Mouse (Mus musculus): ENCODE results near the gene Siah3. TPM values are rescaled to one million over a fixed set of nuclear protein-coding genes. Genes with fewer than 3 reads are reported as not detected.

Gene Siah3
- total RNA-seq, 2 experiments from 2014 or later, result not detected

DNA sequence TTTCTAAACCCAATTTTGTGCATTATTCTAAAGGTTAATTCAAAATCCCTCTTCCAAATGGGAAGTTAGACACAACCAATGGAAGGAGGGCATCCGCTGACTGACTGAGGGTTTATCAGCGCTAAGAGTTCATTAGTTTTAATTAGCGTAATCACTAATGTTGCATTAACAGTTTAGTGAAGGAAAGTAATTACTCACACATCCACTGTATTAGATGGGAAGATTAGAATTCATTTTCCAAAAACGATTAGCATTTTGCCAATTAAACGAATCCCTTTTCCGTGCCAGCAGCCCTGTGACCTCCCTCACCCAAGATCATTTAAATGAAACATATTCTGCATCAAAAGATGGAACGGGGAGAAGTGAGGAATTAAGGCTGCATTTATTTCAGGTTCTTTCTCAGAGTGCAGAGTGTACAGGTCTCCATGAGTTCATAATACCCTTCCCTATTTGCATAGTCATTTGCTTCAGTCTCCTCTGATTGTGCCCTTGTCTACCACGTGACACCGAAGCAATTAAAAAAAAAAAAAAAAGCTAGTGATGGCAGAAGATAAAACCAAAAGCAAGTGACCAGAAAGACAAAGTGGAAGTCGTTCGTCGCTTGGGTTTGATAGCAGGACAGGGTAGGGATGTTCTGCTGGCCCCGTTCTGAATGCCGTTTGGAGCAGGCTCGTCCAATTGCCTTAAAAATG, 62.6 kb downstream of the Siah3 start:
- intact Hi-C loops (cut with DNase I), result no loop called here
- no peak for DNase-seq (ENCODE audit: low spot score)

DNA sequence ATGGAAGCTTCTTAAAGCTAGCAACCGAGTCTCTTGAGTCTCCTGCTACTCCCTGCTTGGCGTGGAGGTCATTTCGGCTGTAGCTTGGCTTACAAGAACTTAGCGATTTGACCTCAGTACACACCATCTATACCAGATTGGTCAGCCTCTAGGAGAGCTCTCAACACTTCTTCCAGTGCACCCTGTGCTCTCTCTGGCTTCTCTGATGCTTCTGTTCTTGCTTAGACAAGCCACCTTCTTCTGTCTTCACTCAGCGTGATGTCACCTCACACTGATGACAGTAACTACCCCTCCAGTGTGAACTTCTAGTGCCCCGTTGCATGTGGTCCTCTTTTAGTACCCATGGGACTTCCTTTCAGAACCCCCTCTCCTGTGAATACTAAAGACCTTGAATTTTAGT, 63.1 kb downstream of the Siah3 start:
- DNase-seq (ENCODE audit: low spot score), result no peak
- intact Hi-C loops (cut with DNase I), result no loop called here

DNA sequence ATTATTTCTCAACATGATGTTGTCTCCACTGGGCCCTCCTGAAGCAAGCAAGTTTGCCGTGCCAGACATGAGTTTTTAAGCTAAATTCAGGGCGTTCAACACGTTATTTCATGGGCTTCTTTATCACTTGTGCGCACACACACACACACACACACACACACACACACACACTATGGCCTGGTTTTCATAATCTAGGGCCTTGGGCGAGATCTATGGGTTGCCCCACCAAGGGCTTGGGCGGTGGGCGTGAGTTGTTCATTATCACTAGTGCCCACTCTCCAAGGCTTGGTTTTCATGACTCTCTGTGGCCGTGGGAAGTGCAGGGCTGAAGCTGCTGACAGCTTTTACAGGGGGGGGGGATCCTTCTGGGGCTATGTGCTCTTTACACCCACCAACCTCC, 63.9 kb downstream of the Siah3 start:
- intact Hi-C loops (cut with DNase I), result no loop called here
- no peak for DNase-seq (ENCODE audit: low spot score)

DNA sequence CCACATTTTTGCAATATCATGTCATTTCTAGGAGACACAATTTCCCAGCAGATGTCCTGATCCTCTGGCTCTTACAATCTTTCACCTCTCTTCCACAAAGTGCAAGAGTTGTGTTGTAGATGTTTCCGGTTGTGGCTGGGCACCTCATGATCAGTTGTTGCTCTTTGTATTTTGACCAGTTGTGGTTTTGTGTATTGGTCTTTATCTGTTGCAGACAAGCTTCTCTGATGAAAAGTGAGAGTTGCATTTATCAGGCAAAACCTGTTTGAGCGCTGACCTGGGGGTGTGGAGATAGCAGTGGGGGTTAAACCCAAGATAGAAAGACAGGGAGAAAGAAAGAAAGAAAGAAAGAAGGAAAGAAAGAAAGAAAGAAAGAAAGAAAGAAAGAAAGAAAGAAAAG, 68.9 kb downstream of the Siah3 start:
- intact Hi-C loops (cut with DNase I), result no loop called here
- DNase-seq (ENCODE audit: low spot score), result no peak

DNA sequence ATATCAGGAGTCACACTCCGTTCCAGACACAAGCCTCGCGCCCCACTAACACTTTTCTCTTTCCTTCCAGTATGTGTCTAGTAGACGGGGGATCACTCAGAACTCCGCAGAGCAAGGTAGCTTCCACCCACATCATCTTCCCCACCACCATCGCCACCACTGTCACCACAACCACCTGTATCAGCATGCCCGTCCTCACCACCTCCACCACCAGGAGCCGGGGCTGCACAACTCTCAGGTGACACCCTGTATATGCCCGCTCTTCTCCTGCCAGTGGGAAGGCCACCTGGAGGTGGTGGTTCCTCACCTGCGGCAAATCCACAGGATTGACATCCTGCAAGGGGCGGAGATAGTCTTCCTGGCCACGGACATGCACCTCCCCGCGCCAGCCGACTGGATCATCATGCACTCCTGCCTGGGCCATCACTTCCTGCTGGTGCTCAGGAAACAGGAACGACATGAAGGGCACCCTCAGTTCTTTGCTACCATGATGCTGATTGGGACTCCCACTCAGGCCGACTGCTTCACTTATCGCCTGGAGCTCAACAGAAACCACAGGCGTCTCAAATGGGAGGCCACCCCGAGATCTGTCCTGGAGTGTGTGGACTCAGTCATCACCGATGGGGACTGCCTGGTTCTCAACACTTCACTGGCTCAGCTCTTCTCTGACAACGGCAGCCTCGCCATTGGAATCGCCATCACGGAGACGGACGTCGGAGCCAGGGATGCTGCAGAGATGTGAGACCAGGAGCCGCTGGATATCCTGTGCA, 69.8 kb downstream of the Siah3 start:
- intact Hi-C loops (cut with DNase I), result no loop called here
- DNase-seq (ENCODE audit: low spot score), result no peak

DNA sequence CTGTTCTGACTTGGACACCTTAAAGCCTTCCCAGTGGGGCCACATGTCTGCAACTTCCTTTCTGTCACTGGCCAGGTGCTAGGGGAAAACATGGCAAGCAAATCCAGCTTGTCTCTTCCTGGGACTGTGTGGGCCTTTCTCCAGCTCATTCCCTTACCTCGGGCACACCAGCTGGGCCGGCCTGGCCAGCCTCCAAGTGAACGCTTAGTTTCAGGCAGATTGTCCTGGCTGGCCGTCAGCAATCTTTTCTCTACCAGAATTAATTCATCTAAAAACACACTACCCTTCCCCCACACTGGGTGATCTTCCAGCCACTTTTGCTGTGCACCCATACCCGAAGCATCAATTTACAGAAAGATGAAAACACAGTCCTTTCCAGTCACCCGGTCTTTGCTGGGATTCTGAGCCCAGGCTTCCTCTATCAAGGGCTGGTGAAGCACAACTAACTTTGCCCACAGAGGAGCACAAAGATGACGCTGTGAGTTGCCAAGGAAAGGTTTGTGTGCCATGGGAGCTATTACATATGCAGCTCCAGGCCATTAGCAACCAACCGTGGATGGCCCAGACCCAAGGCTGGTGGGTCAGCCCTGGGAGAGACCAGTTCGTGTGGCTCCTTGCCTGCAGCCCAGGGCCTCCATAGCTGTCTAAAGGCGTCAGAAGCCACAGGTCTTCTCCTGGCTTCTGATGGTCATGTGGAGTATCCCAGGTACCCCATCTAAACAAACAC, 71.8 kb downstream of the Siah3 start:
- peak; percentile 6 for DNase-seq (ENCODE audit: low spot score)
- intact Hi-C loops (cut with DNase I), result no loop called here

DNA sequence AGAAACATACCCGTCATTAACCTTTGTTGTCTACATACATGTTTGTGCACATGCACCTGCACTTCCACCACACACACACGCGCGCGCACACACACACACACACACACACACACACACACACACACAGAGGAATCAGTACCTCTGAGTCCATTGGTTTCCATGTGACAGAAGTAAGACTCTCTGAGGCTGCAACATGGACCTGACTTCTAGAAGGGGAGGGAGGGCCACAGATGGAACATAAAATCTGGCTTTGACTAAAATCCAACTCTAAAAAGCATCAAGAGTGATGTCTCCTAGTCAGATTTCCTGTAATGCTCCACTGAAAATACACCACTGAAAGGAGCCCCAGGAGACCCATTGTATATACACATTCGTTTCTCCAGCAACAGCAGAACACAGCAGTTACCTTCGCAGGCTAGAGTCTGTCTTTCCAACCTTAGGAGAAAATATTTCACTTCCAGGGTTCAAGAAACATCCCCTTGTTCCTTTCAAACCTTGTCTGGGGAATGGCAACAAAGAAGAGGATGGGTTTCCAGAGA, 75.1 kb downstream of the Siah3 start:
- DNase-seq (ENCODE audit: low spot score), result no peak
- intact Hi-C loops (cut with DNase I), result no loop called here

DNA sequence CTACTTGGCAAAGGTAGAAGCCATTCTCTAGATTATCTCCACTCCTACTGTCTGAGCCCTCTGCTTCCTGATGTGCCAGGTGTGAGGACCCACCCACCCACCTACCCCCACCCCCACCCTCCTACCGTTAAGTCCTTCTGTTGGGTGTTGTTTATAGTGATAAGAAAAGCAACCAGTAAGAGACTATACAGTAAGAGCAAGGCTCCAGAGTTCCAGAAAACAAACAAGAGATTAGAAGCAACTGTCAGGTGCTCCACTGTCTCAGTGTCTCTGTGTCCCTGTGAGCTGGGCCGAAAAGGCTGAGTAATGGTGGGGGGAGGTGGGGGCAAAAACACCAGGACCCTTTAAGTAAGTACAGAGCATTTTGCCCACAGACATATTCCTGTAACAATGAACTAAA, 83.4 kb downstream of the Siah3 start:
- intact Hi-C loops (cut with DNase I), result no loop called here
- DNase-seq (ENCODE audit: low spot score), result no peak

DNA sequence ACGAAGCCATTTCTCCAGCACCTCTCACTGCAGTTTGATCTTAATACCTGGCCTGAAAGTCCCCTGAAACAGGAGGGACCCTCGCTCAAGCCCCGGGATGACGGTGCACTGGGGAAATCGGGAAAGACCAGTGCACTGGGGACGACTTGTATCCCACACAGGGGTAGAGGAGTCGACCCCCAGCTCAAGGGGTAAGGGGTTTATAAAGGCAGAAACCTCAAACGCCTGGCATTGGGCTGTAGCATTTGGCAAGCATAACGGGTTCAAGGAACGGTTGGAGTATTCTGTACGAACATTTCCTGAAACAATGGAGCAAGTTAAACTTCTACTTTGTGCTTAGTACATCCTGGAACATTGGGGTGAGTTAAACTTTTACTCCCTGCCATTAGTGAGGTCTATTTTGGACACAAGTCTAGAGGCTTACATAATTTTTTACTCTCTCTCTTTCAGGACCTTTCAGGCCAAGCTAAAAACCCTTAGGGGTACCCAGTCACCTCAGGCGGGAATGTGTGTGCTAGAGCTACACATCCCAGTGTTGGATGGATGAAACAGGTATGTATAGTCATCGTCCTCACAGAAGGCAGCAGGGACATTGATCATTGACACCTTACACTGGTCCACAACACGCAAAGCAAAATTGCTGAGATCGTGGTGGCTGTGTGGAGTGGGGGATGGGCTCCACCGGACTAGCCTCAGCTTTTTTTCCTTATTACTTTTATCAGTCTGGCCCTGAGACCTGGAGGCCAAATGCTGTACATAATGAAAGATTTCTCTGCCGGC, 84.6 kb downstream of the Siah3 start:
- intact Hi-C loops (cut with DNase I), result no loop called here
- no peak for DNase-seq (ENCODE audit: low spot score)

DNA sequence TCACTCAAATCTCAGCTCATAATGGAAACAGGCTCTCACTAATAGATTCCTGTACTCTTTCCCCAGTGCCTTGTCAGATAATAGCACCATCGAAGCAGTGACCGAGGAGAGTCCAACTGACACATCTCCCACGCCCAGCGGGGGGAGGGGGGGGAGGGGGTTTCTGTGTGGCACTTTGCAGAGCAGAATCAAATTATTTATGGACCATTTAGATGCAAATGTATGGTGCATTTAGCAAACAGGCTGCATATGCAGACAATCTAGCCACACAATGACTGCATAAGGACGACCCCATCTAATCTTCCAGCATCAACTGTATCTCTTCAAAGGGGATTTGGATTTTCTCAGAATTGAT, 85.2 kb downstream of the Siah3 start:
- intact Hi-C loops (cut with DNase I), result no loop called here
- DNase-seq (ENCODE audit: low spot score), result no peak

DNA sequence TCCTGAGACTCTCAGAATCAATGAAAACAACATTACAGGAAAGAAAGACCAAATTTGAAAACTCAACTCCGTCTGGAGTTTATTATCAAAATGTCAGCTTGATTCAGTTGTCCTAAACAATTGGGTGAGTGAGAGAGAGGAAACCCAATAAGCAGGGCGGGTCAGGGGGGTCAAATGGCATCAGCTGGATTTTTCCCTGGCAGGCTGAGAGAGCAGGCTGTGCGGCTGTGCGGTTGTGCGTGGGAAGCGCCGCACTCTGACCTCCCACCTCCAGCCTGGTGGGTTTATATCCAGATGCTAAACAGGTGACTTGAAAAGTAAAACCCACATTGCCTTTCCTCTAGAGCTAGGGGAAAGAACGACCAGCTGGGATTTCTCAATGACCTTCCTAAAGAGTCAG, 85.9 kb downstream of the Siah3 start:
- intact Hi-C loops (cut with DNase I), result no loop called here
- no peak for DNase-seq (ENCODE audit: low spot score)

DNA sequence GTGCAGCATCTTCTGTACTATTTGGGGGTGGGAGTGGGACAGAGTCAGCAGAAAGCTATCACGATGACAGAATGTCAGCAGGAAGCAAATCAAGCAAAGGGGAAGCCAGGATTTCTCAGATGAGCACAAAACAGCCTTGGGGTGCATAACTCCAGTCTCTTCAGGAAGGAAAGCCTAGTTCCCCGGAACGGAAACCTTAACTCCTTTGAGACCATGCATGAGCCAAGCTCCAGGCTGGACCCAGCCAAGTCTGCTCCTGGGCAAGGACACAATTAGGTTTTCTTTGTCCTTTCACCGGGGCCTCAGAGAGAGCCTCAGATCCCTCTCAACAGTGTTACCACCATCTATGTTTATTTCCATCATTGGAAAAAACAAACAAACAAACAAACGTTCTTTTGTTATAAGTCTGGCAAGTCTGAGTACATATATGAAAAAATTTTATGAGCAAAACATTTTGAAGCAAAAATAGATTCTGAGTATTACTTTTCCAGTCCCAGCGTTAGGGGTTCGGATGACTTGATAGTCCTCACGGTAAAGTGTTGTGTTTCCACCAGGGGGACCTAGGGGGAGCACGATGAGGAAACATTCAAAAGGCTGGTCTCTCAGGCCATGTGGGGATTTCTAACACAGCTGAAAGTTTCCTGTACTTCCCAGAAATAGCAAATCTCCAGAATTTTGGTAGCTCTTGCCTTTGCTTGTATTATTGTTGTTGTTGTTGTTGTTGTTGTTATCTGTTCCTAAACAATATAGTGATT, 106.0 kb downstream of the Siah3 start:
- intact Hi-C loops (cut with DNase I), result no loop called here
- DNase-seq (ENCODE audit: low spot score), result peak; percentile 9

DNA sequence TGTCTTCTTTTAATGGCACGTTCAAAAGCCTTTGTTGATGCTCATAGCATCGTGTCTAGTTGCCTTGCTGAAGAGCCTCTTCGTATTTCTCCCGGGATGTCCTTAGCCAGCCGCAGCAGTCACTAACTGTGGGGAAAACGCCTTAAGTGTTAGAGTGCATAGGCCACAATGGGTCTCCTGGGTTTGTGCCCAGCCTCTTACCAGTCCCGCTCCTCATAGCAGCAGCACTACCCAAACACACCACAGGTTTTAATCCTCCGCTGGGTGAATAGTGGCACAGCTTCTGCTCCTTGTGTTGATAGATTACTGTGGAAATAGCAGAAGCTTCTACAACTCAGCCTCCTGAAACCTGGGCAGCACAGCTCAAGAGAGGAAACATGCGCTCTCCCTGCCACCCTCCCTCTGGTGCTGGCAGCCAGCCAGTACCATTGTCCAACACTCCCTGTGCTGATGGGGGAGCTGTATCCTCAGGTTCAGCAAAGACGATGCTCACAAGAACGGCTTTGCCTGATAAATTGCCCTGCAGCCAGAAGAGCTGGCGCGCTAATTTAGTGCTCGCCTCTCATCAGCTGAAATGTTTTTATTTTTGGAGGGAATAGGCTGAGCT, 109.9 kb downstream of the Siah3 start:
- peak; percentile 6 for DNase-seq (ENCODE audit: low spot score)
- intact Hi-C loops (cut with DNase I), result no loop called here

DNA sequence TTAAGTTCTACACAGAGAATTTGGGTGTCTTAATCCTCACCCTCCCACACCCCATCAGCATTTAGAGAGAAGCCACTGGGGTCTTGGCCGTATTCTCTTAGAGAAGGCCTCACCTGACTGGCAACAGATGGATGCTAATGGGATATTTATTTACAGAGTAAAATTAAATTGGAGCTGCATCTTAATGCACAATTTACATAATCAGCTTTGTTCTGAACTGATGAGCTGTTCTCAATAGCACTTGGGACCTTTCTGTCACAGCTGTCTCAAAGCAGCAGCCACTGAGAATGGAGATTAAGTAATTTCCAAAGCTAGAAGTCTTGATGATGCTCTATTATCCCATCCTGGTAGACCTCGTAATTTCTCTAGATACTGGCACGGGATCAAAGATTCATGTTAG, 110.5 kb downstream of the Siah3 start:
- intact Hi-C loops (cut with DNase I), result no loop called here
- no peak for DNase-seq (ENCODE audit: low spot score)

DNA sequence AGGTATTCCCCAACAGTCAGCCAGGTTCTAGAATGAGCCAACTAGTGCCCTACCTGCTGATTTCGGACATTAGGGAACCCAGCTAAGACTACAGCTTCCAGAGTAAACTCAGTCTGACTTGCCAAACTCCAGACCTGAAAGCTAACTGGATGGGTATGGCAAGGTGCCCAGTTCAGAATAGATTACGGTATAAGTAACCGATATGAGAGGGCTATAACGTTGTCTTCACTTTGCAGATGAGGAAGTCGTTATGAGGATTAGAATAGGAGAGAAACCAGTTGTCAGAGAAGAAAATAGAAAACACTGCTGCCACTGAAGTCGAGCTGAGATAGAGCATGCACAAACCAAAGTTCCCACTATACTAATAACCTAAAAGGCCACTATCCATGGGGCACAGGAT, 123.2 kb downstream of the Siah3 start:
- DNase-seq (ENCODE audit: low spot score), result no peak
- intact Hi-C loops (cut with DNase I), result no loop called here

All from heart, postnatal 25 days (tissue).